Mouse (Mus musculus) adrenal gland, postnatal 4 days (tissue): Measurements from ENCODE around the gene H2afy2. TPM values are rescaled to one million over a fixed set of nuclear protein-coding genes. Genes with fewer than 3 reads are reported as not detected.

Source experiments
- DNase-seq, 2 experiments: peaks; one replicate each; pipeline ENCODE4 v3.0.0; 2021 to 2022; ENCODE audit warnings: low spot score in 2 of 2, mixed read lengths in 2 of 2
- microRNA-seq: library from miRNA; unstranded; fragments of <30 nt; microRNA quantifications from one replicate; pipeline ENCODE4 v1.2.0, GENCODE M21; 2021
- total RNA-seq, 2 experiments: library from RNA; stranded (reverse); gene quantifications; 2 replicates each; pipeline ENCODE4 v1.2.3; 2021

Gene H2afy2
- total RNA-seq, 2 experiments from 2014 or later: 35.2 to 35.4 TPM

DNA sequence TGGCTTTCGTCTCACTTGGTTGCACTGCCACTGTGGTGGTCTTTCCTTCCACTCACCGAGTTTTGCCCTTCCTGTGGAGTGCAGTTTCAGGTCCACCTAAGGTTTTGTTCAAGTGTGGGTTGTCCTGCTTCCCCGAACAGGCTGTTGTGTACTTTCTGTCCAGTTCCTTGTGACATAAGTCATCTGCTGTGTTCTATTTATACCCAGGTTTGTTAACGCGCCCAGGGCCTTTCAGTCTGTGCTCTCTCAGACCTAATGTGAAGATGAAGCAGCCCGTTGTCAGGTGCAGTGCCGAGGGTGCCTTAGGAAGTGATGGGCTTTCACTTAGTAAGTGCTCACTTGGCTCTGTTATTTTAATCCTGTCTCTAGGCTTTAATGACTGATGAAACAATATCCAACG, 94.5 kb downstream of the H2afy2 start:
- DNase-seq: no peak

Small RNA genes lying within 50 kb of the gene (microRNA-seq; reads per million reads assigned to microRNA genes)
- not detected for gene Mir5108

Other genes starting within 250 kb of the H2afy2 start
- gene Npffr1, start 188.7 kb downstream of the H2afy2 start, total RNA-seq: under 1 TPM; 0.20 to 0.37 TPM
- gene Ppa1, start 135.6 kb downstream of the H2afy2 start, total RNA-seq: 10 to 100 TPM; 50.1 to 55.6 TPM
- 100 to 1,000 TPM; 184 to 192 TPM for gene Sar1a, start 103.8 kb downstream of the H2afy2 start, total RNA-seq
- 10 to 100 TPM; 67.6 to 68.2 TPM for gene Tysnd1, start 88.6 kb downstream of the H2afy2 start, total RNA-seq
- gene Aifm2, start 68.9 kb downstream of the H2afy2 start, total RNA-seq: 100 to 1,000 TPM; 229 to 261 TPM
- gene Col13a1, start 195.0 kb upstream of the H2afy2 start, total RNA-seq: 10 to 100 TPM; 17.5 to 19.8 TPM